Mouse (Mus musculus) right cerebral cortex, adult 2 months (tissue): ENCODE data around the gene Tango6.
A peak's percentile ranks its signal among the peaks of the same experiment; 100 is the strongest.

Source experiments
- DNase-seq, 2 experiments: peaks; one replicate each; pipeline ENCODE4 v3.0.0; 2021 to 2022; ENCODE audit warnings: low spot score in 2 of 2

Gene Tango6

GRCm38 (mm10) chr8:106817171-106817545 lies 134.3 kb downstream of the Tango6 start:
- no peak for DNase-seq

GRCm38 (mm10) chr8:106818626-106819515 lies 136.0 kb downstream of the Tango6 start:
- DNase-seq = no peak

- no peak for DNase-seq
Measured at GRCm38 (mm10) chr8:106819581-106819980, 136.7 kb downstream of the Tango6 start.

- no peak for DNase-seq
Measured at GRCm38 (mm10) chr8:106820553-106821515, 138.0 kb downstream of the Tango6 start.

GRCm38 (mm10) chr8:106828921-106829320 lies 146.1 kb downstream of the Tango6 start:
- DNase-seq = no peak

- no peak for DNase-seq
Measured at GRCm38 (mm10) chr8:106829526-106830045, 146.7 kb downstream of the Tango6 start.

GRCm38 (mm10) chr8:106834899-106835298 lies 152.0 kb downstream of the Tango6 start:
- DNase-seq = no peak

- DNase-seq = no peak
Measured at GRCm38 (mm10) chr8:106836525-106836924, 153.7 kb downstream of the Tango6 start.

- DNase-seq = no peak
Measured at GRCm38 (mm10) chr8:106838803-106839202, 155.9 kb downstream of the Tango6 start.

GRCm38 (mm10) chr8:106839209-106840001 lies 156.5 kb downstream of the Tango6 start:
- peak; percentile 56 to 65 for DNase-seq

- DNase-seq = no peak
Measured at GRCm38 (mm10) chr8:106850034-106850433, 167.2 kb downstream of the Tango6 start.

GRCm38 (mm10) chr8:106854534-106855241 lies 171.8 kb downstream of the Tango6 start:
- no peak for DNase-seq

GRCm38 (mm10) chr8:106855242-106855562 lies 172.3 kb downstream of the Tango6 start:
- DNase-seq = no peak

GRCm38 (mm10) chr8:106862845-106863244 lies 180.0 kb downstream of the Tango6 start:
- no peak for DNase-seq

- no peak for DNase-seq
Measured at GRCm38 (mm10) chr8:106865354-106865753, 182.5 kb downstream of the Tango6 start.

GRCm38 (mm10) chr8:106870051-106870450 lies 187.2 kb downstream of the Tango6 start, which contains the start of gene Has3:
TSS of gene Has3 (plus strand) at chr8:106870242.
- peak; percentile 44 to 46 for DNase-seq

- peak; percentile 37 to 59 for DNase-seq
Measured at GRCm38 (mm10) chr8:106870537-106871327, 187.9 kb downstream of the Tango6 start.

GRCm38 (mm10) chr8:106871328-106871926 lies 188.6 kb downstream of the Tango6 start:
- peak in 1 of 2 experiments; percentile 49 for DNase-seq

- peak; percentile 23 to 25 for DNase-seq
Measured at GRCm38 (mm10) chr8:106871931-106872371, 189.1 kb downstream of the Tango6 start.
